Mouse (Mus musculus) brown adipose tissue, adult 24 weeks (tissue): Measurements from ENCODE around the gene Mrap2. TPM values are rescaled to one million over a fixed set of nuclear protein-coding genes. Genes with fewer than 3 reads are reported as not detected.

ENCODE experiments used
- H3K27ac ChIP-seq: fragments of 200-500 bp; replicated peaks from 2 replicates; pipeline ENCODE4 v1.5.1; 2012; ENCODE audit warnings: low read depth, mild to moderate bottlenecking, low read length
- H3K4me1 ChIP-seq: fragments of 200-500 bp; 2 replicates; pipeline ENCODE4 v1.6.1; 2012; ENCODE audit warnings: low read length, mixed read lengths; ENCODE audit not compliant: control insufficient read depth, insufficient read depth, insufficient read length
- H3K4me3 ChIP-seq: fragments of 200-500 bp; 2 replicates; pipeline ENCODE4 v1.5.1; 2012; ENCODE audit warnings: low read depth, mild to moderate bottlenecking, low read length, moderate library complexity; ENCODE audit not compliant: insufficient read depth
- polyA plus RNA-seq: library from polyadenylated mRNA; stranded (reverse); fragments of >200 nt; gene quantifications from 2 replicates; pipeline ENCODE4 v1.2.4, GENCODE M21; 2012; ENCODE audit not compliant: missing spikeins, insufficient read depth, insufficient read length

The Mrap2 gene
- polyA plus RNA-seq, 1 experiment = not detected

DNA sequence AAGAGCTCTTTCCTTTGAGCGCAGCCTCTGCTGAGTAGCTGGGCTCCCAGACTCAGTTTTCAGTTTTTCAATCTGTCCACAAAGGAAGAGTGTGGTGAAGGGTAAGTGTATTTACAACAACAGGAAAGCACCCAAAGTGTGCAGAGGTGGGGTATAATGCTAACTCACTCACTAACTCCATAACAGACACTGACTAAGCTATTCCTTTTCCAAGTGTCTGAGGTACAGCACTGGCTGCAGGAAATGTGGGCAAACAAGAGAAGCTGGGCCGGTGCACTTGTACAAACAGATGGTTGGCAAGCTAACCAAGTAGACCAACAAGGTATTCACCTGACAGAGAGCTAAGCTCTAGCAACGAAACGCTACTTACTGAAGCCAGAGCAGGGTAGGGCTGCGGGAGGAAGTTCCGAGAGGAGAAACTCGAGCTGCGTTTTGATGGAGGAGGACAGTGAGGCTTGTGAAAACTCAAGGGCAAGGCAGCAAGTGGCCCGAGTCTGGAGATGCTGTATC, 66.8 kb downstream of the Mrap2 start:
- Histone ChIP-seq H3K27ac (no peak overlapping the region), H3K4me3 (no peak overlapping the region), H3K4me1 (no peaks in the 10 kb centered on the region)

DNA sequence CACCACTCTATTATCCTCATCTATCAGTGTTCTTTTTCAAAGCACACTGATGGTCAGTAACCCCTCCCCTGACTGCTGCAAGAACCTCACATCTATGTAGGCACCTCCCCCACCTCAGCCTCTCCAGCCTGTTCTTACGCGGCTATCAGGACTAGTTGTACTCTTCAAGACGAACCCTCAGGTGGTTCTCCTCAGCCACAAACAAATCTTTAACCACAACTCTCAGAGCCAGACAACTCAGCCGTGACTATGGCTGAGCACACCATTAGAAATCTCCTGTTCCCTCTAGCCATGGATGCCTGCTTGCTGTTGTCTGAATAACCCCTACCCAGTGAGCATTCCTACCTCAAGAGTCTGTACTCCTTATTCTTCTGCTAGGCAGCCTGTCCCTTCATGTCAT, 69.1 kb downstream of the Mrap2 start:
- Histone ChIP-seq H3K27ac (no peak overlapping the region), H3K4me1 (no peaks in the 10 kb centered on the region), H3K4me3 (no peak overlapping the region)

Other genes with a start within 250 kb of the Mrap2 start
- gene Ripply2, start 128.8 kb upstream of the Mrap2 start, polyA plus RNA-seq = not detected in 2 replicates
- gene Cyb5r4, start 122.3 kb upstream of the Mrap2 start, polyA plus RNA-seq = 30.1 and 33.0 TPM in 2 replicates
- 2.0 and 3.1 TPM in 2 replicates for gene Cep162, start 111.2 kb downstream of the Mrap2 start, polyA plus RNA-seq